Mouse (Mus musculus) inflammation-experienced regulatory T-cells, adult 6 months (primary cell): ENCODE results near the gene Syncrip. TPM values are rescaled to one million over a fixed set of nuclear protein-coding genes. Genes with fewer than 3 reads are reported as not detected.
"Not testable (repeated sequence)": the region's sequence is repeated elsewhere in the genome, so short reads cannot be mapped to it uniquely, and the experiment has no call there.

Experiments
- ATAC-seq: one replicate; pipeline ENCODE4 v1.8.0; 2017
- polyA plus RNA-seq, 3 experiments: library from polyadenylated mRNA; unstranded; fragments of 100-300 nt; shearing (Covaris generic); gene quantifications; one replicate each; pipeline ENCODE4 v1.2.1; 2017

Syncrip gene
- polyA plus RNA-seq, 3 experiments from 2014 or later: 101 to 143 (median 101) TPM

- ATAC-seq: peak; percentile 10
These were observed 598 bp downstream of the Syncrip start for GRCm38 (mm10) chr9:88481791-88482160.

GRCm38 (mm10) chr9:88481061-88481790 lies 1.1 kb downstream of the Syncrip start:
- ATAC-seq: peak; percentile 11

DNA sequence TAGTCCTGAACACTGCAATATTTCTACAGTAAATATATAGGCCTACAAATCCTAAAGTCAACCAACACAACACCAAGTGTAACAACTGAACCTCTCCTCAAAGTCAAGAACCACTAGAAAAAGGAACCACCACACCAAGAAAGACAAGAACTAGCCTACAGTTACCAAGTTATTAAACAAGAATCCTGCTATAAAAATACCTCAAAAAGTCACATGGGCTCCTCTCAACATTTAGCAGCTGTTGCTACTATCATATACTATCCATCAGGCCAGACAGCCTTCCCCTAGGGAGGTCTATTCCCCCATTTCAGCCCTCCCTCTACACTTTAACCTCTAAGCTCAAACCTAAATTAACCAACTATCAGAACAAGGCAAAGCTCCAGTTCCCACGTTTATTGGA lies 2.3 kb downstream of the Syncrip start:
- ATAC-seq: no peak

GRCm38 (mm10) chr9:88476138-88476537 lies 6.2 kb downstream of the Syncrip start:
- no peak for ATAC-seq

DNA sequence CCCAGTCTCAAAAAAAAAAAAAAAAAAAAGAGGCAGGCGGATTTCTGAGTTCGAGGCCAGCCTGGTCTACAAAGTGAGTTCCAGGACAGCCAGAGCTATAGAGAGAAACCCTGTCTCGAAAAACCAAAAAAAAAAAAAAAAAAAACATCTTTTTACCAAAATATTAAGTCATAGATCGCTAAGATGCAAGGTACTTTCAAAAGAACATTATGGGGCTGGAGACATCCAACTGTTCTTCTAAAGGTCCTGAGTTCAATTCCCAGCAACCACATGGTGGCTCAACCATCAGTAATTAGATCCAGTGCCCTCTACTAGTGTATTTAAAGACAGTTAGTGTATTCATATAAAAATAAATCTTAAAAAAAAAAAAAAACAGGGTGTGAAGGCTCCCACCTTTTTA lies 21.4 kb downstream of the Syncrip start:
- ATAC-seq: not testable (repeated sequence)

DNA sequence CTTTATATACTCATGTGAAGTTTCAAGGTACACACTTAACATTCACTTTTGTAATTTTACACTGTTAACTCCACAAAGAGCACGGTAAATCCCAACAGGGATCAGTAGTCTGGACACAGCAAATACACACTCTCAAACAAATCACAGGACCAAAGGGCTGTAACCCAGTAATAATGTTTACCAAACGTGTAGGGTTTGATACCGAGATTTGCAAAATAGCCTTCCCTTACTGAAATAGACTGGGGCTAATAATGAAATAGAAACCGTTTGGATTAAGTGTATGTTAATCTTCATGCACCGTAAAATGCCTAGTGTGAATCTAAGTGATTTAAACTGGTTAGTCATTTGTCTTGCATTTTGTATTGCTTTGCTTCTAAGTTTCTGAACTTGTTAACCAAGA lies 42.4 kb downstream of the Syncrip start:
- no peak for ATAC-seq

DNA sequence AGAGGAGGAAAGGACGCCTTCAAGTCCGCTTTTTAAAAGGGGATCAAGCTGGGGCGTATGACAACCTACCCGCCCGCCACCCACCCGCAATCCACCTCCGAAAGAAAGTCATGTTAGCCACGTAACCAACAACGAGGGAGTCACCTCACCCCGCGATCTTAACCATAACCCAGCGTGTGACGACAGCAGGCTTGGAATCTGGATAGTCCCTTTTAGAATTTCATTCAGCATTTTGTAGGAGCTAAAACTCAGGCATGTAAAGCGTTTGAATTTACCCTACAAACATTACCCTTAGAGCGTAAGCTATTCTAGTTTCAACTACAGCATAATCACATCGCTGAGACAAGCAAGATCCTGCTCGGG lies 43.2 kb downstream of the Syncrip start:
- peak; percentile 20 for ATAC-seq

DNA sequence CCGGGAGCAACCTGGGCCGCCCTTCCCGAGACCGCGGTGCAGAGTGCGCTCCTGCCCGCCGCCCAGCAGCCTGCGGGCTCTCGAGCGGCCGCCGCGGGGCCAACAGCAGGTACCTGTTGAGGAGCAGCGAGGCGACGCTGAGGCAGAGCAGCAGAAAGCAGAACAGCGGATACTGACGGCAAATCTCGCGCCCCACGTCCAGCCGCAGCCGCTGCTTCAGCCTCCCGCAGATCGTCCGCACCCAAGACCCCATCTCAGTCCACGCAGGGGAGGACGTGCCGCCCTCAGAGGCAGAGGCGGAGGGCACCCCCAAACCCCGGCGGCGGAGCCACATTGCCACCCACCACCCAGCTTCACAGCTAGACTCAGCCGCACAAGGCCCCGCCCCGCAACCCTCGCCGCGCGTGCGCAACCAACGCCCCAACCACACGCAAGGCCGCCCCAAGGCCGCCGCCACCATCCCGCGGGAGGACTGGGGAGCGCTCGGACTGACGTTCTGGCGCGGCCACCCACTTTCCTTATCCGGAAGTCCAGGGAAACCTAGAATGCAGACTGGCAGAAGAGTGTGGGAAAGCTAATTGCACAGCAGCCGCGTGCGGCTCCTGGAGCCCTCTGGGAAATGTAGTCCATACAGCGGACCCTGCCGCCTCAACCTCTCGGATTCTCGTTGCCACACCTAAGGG lies 43.7 kb downstream of the Syncrip start, which contains the start of gene Snx14:
Gene Snx14, minus strand, starts transcription at position 404 of the 683 bp plus-strand sequence.
- ATAC-seq: peak; percentile 85

GRCm38 (mm10) chr9:88438237-88438554 lies 44.2 kb downstream of the Syncrip start:
- peak; percentile 35 for ATAC-seq

DNA sequence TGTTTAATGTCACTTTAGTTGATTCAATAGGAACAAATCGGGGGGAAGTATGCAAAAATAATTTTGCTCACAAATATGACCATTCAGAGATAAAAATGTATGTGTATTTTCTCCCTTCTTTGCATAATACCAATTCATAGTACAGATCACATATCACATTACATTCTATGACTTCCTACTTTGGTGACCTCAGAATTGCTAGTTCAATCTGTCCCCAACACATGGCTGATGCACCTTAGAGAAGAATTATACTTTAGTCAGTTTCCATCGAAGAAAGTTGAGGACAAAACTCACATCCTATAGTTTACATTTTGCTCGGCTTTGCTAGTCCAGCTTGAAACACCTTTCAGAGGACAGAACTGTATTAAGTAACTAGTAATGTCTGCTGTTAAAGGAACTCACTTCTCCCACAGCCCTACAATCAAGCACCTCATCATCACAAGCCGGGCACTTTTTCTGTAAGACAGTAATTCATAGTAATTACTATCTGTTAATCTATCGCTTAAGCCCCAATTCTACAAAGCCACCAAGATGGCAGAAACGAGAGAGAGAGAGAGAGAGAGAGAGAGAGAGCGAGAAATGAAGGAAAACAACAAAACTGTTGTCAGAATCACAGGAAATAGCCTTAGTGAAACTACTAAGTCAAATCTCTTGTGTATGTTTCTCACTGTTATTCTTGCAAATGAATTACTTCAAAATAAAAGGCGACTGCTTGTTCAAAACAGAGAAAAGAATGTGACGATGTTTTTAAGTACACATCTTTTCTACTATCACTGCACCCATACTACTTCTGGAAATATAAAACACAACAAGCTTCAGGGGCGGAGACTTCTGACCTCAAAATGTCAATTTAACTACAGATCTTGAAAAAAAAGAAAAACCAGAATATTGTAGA lies 44.8 kb downstream of the Syncrip start:
- peak; percentile 19 for ATAC-seq

- no peak for ATAC-seq
These were observed 58.0 kb downstream of the Syncrip start for GRCm38 (mm10) chr9:88424356-88424755.

DNA sequence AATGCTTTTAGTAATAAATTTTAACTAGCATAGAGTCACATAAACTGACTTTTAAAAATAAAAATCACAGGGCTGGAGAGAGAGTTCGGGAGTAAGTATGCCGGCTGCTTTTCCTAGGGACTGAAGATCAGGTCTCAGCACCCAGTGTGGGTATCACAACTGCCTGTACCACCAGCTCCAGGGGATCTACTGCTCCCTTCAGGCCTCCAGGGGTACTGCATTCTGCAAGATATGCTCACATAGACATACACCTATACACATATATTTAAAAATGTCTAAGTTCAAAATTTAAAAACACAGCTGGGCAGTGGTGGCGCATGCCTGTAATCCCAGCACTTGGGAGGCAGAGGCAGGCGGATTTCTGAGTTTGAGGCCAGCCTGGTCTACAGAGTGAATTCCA lies 59.9 kb downstream of the Syncrip start:
- ATAC-seq: no peak

DNA sequence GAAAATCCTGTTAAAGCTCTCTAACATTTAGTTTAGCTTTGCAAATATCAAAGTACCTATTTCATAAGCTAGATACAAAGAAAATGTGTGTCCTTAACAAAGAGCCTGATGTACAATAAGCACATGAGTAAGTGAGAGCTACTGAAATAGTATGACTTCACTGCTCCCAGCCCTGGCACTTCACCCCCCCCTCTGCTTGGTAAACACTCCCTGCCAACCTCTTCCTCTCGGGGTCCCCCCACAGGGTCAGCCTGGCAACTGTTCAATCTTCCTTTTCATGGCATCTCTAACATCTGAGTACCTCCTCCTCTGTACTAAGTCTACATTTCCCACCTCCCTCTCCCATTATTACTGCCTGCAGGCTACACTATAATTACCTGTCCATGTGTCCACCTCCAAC lies 65.6 kb downstream of the Syncrip start:
- ATAC-seq: no peak

DNA sequence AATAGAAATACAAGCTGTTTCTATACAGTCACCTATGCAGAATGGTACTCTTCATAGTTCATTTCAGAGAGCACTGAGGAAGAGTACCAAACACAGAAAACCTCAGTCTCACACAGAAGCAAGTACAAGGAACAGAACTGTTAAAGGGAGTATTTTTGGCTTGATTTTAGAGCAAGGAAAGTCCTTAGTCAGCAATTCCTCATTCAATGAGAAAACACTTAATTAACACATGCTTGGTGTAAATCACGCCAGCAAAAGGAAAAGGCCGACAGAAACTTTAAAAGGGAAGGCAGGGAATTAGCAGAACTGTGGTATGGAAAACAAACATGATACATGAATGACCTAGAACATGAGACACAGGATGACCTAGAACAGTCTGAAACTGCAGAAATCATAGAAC lies 72.4 kb downstream of the Syncrip start:
- ATAC-seq: no peak

DNA sequence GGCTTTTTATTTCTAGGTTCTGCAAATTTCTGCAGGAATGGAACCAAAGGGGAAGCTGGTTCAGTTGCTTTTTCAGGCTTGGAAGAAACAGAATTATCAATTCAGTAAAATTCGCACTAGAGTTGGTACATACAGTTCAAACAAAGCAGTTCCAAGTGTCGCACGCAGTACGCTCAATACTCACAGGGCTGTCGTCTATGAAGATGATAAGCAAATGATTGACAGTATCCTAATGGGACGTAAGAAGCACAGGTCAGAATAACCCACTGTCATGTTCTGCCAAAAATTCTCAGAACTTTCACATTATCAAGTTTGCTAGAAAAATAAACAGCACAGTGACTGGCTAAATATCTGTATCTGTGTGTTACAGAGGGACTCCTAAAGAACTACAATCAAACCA lies 77.9 kb downstream of the Syncrip start:
- ATAC-seq: no peak

DNA sequence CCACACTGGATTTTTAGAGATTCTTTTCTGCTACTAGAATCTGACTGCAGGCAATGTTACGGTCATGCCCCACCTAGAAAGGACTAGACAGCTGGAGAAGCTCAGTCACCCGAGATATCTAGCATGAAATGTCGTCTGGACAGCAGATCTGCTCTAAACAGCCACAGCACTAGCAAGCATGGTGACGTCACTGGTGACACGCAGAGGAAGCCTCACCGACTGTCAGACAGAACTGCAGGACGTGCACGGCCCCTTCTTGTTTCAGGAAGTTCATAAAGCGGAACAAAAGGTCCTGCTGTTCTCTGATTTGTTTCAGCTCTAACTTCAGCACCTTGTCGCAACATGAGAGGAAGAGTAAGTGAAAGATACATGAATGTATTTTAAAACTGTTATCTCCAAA lies 78.3 kb downstream of the Syncrip start:
- ATAC-seq: no peak

DNA sequence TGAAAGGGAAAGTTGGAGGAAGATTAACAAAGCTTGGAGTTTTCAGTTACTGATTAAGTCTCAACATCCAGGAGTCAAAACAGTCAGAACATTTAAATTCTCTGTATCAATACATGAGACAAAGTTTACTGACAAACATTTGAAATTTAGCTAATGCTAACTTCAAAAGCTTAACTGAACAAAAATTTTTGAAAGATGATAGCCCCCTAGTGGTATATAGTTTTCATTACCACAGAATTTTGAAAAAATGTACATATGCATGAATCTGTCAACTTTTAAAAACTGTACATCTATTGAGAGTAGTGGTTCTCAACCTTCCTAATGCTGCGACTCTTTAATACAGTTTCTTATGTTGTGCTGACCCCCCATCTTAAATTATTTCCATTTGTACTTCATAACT lies 83.9 kb downstream of the Syncrip start:
- peak; percentile 54 for ATAC-seq

Other genes with a start within 250 kb of the Syncrip start
- gene Nt5e, start 155.4 kb downstream of the Syncrip start, polyA plus RNA-seq: 100 to 1,000 TPM in 2 of 3 experiments, 10 to 100 TPM in 1; 87.8 to 325 (median 303) TPM
- gene Snx14, start 43.6 kb downstream of the Syncrip start, polyA plus RNA-seq: 10 to 100 TPM; 39.9 to 44.0 (median 43.0) TPM
- under 1 TPM in 2 of 3 experiments, not detected in 1; 0.89 to 0.94 TPM for gene Gm20537, start 26.0 kb downstream of the Syncrip start, polyA plus RNA-seq
- 10 to 100 TPM in 2 of 3 experiments, 1 to 10 TPM in 1; 9.8 to 16.3 (median 16.3) TPM for gene Zfp949, start 65.4 kb upstream of the Syncrip start, polyA plus RNA-seq
- gene Trim43a, start 98.3 kb upstream of the Syncrip start, polyA plus RNA-seq: not detected
- 100 to 1,000 TPM; 118 to 144 (median 135) TPM for gene Mthfsl, start 237.7 kb upstream of the Syncrip start, polyA plus RNA-seq
- gene Bcl2a1d, start 249.3 kb upstream of the Syncrip start, polyA plus RNA-seq: 100 to 1,000 TPM; 103 to 282 (median 149) TPM